Mouse (Mus musculus): ENCODE results near the gene Efcab2.

The Efcab2 gene

DNA sequence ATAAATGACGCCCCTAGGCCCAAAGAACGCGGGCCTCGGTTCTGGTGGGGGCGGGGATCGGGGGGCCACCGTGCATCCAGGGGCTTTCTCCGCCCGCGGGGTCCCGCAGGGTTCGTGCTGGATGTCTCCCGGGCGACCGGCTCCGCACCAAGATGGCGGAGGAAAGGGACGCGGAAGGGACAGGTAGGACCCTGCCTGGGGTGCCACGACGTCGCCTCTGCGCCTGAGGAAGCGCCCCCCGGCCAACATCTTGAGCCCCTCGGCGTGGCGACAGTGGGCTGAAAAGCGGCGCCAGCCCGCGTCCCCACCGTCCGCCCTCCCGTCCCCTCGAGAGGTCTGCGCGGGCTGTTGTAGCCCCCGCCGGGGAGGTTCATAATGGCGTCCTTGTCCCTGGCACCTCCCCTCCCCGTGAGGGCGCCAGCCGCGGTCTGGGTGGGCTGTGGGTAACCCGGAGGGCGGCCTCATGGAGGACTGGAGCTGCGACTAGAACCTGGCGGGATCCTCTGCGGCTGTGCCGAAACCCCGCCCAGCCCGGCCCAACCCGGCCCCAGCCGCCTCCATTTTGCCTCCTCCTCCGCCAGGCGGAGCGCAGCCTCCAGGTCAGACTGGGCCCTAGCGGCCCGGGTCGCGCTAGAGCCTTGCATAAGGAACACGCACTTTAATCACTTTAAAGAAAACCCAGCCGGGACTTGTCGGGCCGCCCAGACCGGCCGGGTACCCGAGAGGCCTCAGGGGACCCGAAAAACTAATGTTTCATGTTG is at the start of gene Efcab2:
Gene Efcab2, plus strand, starts transcription at position 135 of the 761 bp plus-strand sequence.
- in situ Hi-C loops (cut with MboI): no loop called here

DNA sequence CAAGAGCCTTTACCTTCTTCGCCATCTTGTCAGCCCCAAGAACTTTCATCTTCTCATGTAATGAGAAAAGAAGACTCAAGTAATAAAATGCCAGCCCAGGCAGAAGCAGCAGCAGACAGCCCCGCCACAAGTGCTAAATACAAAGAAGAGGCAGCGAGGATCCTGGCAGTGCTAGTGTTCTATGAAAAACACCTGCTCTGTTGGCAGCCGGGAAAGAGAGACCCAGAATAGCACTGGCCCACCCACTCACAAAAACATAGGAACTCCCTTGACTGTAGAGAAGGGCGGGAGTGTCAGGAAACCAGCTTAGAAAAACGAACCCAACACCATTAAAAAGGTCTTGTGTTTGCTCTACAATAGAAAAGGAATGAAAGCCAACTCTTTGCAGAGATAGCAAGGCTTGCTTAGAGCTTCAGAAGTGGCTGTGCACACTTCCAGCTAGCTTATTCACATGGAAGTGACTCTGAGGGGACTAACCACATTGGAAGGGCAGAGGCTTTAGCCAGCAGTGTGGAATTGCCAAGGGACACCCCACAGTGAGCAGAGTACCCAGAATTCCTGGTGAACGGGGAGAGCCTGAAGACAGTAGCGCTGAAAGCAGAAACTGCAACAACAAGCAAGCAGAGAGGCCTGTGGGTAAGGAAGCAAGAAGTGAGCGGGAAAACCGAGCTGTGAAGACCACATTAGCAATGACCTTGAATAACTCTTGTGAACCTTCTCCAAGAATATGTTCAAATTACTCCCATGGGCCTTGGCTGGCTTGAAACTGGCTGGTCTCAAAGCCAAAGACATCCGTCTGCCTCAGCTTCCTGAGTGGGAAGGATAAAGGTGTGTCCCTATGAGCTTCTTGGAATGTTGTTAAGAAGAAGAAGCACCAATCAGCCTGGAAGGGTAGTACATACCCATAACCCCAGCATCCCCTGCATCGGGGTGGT is 47.8 kb upstream of the Efcab2 start:
- in situ Hi-C loops (cut with MboI): no loop called here

DNA sequence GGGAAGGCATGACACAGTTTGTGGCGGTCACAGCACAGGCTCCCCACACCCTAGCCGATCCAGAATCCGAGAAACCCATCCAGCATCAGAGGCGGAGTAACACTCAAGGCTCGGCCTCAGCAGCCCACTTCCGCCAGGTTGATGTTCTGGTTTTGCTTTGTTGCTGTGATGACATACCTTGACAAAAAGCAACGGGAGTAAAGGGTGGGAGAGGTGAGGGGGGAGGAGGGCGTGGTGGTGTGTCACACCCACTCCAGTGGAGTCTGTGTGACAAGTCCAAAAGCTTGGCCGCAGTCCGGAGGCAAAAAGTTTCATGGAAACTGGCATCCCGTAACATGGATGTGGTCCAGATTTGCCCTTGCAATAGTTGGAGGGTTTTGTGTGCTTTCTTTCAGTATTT is 45.6 kb upstream of the Efcab2 start:
- in situ Hi-C loops (cut with MboI): no loop called here

DNA sequence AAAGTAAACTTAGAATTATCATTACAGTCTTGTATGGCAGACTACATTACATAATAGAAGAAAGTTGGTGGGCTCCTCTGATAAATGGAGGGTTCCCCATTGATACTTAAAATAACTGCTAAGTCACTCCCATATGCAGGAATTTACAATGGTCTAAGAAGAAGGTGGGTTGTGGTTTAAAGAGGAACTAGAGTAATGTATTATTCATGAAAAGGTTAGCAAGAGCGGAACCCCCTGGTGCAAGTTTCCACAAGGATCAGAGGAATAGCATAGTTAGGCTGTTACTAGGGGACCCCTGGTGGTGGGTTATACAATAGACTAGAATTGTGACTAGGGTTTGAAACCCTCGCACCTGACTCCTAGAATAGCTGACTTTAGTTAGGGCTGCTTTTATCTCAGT is 45.2 kb upstream of the Efcab2 start:
- in situ Hi-C loops (cut with MboI): no loop called here

DNA sequence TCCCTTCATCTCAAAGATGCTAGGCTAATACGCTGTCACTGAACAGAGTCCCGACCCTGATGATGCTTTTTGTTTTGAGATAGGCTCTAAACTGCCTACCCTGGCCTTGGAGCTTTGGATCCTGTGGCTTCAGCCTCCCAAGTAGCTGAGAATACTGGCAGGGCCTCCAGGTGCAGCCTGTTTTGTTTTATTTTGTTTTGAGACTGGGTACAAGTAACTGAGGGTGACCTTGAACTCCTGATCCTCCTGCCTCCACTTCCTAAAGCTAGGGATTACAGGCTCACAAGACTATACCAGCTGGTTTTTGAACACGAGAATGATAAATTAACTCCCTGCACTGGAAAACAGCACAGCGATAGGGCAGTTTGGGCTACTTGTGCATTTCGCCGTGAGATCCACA is 40.7 kb upstream of the Efcab2 start:
- in situ Hi-C loops (cut with MboI): no loop called here

DNA sequence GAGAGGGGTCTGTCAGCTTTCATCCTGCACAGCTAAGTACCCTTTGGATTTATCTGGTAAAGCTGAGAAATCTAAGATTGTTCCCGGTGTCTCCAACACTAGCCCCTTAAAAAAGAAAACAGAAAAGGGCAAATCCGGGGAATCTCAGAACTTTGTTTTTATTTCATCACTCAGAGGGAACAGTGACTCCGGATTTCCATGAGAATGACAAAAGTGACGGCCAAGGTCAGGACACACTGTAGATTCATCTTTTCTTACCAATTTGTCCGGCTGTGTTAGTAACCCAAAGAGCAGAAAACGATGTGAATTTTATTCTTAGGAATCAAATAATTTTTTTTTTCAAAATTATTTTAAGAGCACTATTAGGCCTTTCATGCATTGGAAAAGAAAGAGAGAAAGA is 37.8 kb upstream of the Efcab2 start:
- in situ Hi-C loops (cut with MboI): no loop called here

DNA sequence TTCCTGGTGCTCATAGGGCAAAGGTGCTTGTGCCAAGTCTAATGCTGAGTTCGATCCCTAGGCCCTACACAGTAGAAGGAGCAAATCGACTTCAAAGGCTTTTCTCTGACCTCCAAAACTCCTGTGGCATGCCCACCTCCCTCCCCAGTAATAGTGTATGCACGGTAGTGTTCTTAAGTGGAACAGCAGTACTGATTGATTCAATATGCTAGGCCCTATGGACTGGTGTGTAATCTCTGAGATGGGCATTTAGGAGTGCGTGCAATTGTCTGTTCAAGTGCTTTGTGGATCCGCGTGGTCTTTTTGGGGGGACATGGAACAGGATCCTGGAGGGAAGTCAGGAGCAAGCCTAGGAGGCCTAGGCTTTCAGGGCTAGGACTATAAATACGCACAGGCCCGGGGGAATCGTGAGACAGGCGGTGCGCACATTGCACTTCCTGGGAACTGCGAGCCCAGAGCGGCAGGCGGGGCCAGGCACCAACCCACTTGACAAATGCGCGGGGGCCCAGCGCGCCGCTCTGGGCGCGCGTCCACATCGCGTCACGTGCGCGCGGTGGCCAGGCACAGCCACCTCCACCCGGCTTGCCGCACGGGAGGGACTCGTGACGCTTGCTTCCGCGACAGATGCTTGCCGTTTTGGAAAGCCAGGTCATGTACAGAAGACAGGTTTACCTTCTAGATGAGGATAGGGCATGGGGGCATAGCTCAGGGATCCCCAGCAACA is 37.2 kb upstream of the Efcab2 start:
- in situ Hi-C loops (cut with MboI): no loop called here

DNA sequence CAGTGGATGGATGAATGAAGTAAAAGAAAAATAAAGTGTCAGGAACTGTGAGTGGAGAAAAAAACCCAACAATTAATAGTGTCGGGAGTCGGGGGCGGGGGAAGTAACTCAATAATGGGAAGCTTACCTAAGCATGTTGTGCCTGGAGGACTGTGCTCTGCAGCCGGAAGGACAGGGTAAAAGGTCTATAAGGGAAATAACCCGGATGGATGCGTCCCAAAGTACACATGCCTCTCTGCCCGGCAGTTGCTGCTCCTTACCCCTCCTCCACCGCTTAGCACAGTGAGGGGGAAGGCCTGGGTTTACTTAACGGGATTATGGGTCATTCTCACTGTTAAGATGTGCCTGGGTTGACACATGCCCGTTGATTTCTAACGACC is 36.6 kb upstream of the Efcab2 start:
- in situ Hi-C loops (cut with MboI): no loop called here

DNA sequence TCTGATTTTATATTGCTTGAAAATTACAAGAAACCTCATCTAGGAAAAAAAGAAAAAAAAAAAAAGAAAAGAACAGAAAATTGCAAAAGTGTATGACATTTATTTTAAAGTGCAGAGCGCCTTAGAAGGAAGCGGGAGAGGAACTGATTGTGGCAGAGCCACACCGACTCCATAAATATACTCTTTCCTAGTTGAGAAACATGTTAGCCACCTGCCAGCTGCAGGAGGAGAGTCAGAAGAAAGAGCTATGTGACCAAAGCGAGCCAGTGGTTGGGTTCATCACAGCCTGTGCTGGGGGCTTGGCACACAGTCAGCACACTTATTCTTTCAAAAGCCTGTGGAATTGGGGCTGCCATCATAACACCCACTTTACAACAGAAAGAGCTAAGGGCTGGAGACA is 33.2 kb upstream of the Efcab2 start:
- in situ Hi-C loops (cut with MboI): no loop called here

DNA sequence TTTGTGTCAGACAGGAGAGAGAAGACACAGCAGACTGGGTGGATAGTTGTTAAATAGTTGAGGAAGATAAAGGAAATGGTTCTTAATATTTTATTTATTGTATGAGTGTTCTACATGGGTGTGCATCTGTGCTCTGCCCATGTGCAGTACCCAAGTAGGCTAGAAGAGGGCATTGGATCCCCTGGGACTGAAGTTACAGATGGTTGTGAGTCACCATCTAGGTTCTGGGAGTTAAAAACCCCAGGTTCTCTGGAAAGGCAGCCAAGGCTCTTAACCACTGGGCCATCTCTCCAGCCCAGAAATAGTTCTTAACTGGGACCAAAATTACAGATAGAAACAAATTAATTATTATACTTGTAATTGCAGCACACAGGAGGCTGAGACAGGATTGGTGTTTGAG is 30.5 kb upstream of the Efcab2 start:
- in situ Hi-C loops (cut with MboI): no loop called here

DNA sequence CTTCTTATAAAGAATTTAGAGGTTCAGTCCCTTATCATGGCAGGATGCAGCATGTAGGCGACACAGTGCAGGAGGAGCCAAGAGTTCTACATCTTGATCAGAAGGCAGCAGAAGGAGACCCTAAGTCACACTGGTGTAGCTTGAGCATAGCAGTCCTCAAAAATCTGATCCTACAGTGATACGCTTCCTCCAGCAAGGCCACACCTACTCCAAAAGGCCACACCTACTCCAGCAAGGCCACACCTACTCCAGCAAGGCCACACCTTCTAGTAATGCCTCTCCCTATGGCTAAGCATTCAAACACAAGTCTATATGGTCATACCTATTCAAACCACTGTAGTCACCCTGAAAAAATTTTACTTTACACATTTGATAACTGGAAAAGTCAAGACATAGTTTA is 29.8 kb upstream of the Efcab2 start:
- in situ Hi-C loops (cut with MboI): no loop called here

DNA sequence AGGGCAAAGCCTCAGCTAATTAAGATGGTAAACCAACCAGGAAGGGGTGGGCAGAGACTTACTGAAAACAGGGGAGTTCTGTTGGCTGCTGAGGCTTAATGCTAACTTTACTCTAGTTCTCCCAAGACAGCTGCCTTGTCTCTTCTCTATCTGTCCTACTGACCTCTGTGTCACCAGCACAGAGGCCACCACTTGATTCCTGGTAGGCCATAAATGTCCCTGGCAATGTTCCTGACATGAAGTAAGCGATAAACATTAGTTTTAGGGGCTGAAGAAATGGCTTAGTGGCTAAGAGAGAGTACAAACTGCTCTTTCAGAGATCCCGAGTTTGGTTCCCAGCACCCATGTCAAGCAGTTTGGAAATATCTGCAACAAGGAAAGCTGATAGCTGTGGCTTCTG is 29.0 kb upstream of the Efcab2 start:
- in situ Hi-C loops (cut with MboI): no loop called here

DNA sequence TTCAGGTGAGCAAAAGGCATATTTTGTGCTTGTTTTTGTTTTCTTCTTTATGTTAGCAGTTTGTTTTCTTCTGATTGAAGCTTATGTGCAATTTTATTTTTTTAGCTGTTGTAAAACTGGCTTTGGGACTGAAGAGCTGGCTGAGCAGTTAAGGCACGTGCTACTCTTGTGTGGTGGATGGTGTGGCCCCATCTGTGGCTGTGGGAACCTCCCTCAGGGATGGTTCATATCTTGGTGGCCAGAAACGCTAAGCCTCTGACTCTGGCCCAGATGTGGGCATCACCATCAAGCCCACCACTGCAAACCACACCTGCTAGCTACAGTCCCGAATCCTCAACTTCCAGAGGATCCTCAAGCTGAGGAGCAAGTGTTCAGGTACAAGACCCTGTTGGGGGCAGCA is 27.8 kb upstream of the Efcab2 start:
- in situ Hi-C loops (cut with MboI): no loop called here

DNA sequence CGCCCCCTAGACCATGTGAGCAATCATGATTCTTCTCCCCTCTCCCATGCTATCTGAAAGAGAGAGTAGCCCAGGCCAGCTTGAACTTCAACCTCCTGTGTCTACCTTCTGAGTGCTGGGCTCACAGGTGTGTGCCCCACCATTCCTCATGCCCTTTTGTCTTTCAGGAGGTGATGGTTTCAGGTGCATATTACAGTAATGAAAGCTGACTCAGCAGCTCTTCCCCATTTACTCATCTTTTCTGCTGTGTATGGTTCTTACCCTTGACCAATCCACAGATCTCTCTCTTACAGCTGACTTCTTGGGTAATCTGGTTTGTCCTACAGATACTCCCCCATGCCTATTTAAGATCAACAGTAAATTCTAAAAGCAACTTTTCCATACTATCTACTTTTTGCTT is 26.7 kb upstream of the Efcab2 start:
- in situ Hi-C loops (cut with MboI): no loop called here

DNA sequence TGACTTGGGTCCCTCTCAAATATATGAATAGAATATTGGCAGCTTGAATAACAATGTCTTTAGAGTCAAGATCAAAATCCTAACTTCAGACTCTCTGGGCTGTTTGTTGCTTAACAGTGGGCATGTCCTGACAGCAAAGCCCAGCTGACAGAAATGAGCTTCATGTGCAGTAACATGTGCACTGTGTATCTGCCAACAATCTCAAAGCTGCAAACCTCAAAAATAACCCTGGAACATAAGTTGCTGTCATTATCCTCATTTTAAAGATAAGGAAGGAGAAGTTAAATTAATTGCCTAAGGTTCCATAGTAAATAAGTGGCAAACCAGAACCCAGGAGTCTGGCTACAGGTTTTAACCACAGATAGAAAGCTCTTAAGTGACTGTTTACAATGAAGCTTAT is 23.7 kb upstream of the Efcab2 start:
- in situ Hi-C loops (cut with MboI): no loop called here

DNA sequence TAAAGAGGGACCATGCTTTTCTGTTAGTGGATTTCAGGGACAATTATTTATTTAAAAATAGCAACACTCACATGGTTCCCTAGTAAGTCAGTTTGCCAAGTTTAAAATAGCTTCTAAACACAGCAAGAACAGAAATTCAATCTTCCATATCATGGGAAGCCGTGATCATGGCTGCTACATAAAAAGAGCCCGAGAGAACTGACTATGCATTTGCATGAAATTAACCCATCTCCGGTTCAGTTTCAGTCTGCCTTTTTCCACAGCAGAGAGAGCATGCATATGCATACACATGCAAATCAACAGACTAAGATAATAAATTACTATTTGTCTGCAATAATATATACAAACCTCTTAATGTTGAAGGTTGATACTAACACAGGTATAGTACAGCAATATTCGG is 17.1 kb upstream of the Efcab2 start:
- in situ Hi-C loops (cut with MboI): no loop called here

DNA sequence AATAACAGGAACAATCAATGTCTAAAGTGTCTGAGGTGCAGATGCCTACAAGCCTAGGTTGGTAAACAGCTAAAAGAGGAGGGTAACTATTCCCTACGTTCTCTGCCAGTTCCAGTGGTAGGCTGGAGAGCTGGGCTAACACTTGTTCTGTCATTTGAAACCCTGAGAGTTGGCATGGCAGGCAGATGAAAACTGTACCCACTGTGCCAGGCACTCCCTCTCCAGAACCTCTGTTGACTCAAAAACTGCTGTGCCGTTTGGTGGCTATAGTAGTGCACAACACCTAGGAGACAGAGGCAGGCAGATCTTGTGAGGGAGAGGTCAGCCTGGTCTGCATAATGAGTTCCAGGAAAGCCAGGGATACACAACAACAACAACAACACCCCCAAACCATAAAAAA is 16.5 kb upstream of the Efcab2 start:
- in situ Hi-C loops (cut with MboI): no loop called here

DNA sequence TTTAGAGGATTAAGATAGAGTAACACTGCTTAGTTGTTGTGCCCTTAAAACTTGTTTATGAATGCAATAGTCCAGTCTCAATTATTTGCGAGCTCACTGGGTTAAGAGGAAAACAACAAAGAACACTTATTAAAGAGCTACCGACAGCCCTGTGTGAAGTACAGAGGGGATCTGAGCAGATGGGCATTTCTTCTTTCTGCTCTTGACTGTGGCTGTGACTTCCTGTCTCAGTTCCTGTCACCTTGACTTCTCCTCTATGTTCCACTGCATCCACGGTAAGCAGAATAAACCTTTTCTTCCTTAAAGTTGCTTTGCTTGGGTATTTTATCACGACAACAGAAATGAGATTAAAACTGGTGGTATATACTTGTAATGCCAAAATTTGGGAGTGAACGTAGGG is 12.9 kb upstream of the Efcab2 start:
- in situ Hi-C loops (cut with MboI): no loop called here

DNA sequence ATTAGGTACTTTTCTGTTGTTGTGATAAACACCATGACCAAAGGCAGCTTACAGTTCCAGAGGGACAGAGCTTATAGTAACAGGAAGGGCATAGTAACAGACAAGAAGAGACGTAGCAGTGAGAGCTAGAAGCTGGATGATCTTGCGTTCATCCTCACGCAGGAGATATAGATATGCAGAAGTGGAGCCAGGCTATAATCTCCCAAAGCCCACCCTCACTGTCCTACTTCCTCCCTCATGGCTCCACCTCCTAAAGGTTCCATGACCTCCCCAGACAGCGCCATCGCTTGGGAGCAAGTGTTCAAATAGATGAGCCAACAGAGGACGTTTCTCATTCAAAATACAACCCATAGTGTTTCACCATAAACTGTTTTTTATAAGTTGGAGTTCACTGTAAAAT is 10.8 kb upstream of the Efcab2 start:
- in situ Hi-C loops (cut with MboI): no loop called here

DNA sequence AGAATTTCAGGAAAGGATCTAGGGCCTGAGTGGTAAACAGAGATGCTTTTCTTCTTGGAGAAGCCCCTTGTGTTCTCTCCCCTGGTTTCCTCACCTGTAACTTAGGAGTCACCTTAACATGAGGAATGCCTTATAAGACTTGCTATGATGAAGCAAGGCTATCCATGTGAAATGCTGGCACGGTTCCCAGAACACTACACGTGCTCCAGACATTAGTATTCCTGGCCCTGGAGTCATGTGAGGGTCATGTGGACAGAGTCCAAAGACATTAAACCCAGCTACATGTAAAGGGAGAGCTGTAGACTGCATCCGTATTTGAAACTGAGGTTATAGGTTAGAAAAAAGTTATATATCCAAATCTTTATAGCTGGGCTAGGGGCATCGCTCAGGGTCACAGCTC is 9.5 kb upstream of the Efcab2 start:
- in situ Hi-C loops (cut with MboI): no loop called here

DNA sequence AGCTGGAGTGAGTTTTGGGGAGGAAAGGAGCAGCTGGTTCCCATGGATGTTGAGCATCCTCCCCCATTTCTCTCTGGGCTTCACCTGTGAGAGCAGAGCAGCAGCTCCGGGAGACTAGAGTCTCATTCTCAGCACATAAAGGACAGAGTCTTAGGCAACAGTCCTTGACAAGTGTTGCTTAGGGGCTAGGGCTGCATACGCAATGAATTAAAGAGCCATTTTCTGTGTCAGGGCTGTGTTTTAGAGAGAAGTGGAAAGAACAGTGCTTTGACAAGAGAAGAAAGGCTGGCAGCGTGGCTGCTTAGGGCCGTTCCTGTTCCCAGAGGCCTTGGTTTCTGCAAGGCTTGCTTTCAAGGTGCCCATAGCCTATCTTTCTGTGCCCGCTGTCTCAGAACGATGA is 6.0 kb upstream of the Efcab2 start:
- in situ Hi-C loops (cut with MboI): no loop called here

DNA sequence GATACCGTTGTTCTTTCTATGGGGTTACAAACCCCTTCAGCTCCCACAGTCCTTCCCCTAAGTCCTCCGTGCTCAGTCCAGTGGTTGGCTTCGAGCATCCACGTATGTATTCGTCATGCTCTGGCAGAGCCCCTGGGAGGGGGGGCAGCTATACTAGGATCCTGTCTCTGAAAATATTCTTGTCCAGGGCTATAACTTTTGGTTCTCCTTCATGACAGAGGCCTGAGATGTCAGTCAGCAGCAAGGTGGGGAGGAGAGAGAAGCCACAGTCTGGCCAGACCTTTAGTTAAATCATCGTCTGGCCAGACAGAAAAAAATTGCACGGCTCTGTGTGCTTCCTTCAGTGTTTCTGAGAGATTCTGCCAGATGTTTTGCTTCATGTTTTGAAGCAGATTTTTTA is 5.2 kb upstream of the Efcab2 start:
- in situ Hi-C loops (cut with MboI): no loop called here

DNA sequence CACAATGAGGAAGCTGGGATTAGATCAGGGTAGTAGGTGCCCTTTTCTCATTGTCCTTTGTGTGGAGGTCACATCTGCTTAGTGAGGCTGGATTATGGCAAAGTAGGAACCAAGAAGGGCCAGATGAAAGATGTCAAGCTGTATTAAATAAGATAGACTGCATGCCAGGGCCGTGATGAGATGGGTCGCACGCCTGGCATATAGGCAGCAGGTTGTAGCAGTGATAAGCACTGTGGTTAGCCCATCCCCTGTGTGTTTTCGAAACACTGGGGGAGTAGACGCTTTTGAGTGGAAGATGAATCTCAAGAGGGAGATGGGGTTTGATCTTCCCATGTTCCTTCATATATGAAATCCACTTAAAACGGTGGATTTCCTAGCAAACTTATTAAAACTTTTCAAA is 3.9 kb upstream of the Efcab2 start:
- in situ Hi-C loops (cut with MboI): no loop called here

Measured in mature B cell (primary cell).